Mouse (Mus musculus): ENCODE results near the gene Eif3b. TPM values are rescaled to one million over a fixed set of nuclear protein-coding genes. Genes with fewer than 3 reads are reported as not detected.
"Not testable (repeated sequence)": the region's sequence is repeated elsewhere in the genome, so short reads cannot be mapped to it uniquely, and the experiment has no call there.

Gene Eif3b
- polyA plus RNA-seq, 1 experiment, result 96.5 TPM

DNA sequence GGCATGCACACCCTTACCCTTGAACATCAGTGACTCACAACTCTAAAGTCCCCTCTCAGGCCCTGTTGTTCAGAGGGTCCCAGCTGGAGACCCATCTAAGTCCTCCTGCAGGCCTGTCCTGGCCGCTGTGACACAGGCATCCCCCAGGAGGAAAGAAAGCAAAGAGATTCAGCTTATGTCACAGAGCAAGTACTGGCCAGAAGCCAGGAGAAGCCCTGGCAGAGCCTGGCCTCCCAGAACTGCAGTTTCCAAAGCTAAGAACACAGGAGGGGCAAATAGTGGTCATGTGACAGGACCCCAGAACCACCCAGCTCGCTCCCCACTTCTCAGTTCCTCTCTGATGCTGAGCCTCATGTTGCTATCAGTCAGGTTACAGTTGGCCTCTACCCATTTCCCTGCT, 36.3 kb downstream of the Eif3b start:
- no peak for DNase-seq (ENCODE audit: low read depth, low spot score)
- 58% methylated on average over 2 of the region's 2 CpGs for WGBS

DNA sequence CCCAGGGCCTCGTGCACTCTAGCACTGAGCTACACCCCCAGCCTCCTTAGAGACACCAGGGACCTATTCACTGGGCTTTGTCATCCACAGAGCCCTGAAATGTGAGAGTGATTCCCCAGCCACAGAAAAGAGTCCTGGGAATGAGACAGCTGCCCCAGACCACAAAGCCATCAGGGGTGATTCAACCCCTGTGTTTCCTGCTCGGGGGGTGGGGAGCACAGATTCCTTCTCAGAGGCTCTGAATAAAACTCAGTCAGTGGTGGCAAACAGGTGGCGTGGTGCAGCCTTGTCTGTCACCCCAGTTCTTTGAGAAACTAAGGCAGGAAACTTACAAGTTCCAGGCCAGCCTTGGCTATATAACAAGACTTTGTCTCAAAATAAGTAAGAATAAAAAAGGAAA, 42.3 kb downstream of the Eif3b start:
- no peak for DNase-seq (ENCODE audit: low read depth, low spot score)
- WGBS, result 86% methylated on average over 3 of the region's 3 CpGs

DNA sequence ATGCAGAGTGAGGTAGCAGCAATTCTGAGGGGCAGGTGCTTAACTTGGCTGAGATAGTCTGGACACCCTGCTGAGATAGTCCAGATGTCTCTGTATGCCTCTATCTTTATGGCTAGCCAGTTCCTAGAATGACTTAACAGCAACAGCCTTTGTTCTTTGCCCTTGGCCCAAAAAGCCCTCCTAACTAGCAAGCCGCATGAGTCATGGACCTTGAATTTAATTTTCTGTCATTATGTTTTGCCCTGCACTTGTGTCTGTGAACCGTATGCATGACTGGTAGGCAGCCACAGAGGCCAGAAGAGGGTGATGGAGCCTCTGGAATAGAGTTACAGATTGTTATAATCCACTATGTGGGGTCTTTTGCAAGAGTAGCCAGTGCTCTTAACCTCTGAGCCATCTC, 44.0 kb downstream of the Eif3b start:
- not testable (repeated sequence) for DNase-seq (ENCODE audit: low read depth, low spot score)
- 70% methylated on average over 2 of the region's 2 CpGs for WGBS

DNA sequence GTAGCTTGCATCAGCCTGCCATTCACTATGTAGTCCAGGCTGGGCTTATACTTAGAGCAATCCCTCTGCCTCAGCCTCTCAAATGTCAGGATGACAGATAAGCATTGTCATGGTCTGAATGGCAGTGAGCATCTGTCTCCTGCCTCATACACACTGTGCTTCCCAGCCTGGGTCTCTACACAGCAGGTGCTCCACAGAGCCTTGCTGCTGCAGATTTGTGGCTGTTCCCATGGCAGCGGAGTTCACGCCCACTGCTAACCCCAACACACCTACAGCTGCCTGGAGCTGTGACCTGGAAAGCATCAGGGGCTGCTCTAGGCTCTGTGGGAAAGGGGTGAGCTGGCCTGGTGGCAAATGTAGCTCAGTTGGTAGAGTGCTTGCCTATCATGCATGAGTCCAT, 45.8 kb downstream of the Eif3b start:
- WGBS, result 67% methylated on average over 2 of the region's 2 CpGs
- no peak for DNase-seq (ENCODE audit: low read depth, low spot score)

DNA sequence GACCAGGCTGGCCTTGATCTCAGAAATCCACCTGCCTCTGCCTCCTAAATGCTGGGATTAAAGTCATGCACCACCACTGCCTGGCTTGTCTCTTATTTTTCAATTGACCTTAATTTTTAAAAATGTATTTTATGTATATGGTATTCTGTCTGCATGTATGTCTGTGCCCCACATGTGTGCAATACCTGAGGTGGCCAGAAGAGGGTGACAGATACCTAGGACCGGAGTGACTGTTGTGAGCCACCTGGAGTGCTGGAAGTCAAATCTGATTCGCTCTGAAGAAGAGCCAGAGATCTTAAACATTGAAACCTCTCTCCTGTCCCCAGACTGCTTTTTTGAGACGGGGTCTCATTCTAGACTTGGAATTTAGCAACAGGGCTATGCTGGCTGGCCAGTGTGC, 53.2 kb downstream of the Eif3b start:
- no peak for DNase-seq (ENCODE audit: low read depth, low spot score)
- 81% methylated on average over 3 of the region's 3 CpGs for WGBS

DNA sequence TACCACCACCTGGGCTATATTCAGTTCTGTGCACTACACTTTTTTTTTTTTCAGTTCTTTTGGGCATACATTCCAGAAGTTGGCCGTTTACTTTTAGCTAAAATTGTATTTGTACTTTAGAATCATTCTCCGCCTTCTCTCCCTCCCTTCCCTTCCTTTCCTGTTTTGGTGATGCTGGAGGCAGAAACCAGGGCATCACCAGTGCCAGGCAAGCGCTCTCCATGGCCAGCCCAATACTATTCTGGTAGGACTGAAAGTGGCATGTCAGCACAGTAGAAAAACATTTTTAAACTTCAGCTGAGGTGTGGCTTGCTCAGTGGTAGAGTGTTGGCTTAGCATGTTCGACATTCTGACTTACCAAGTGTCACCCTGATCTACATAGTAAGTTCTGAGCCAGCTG, 62.3 kb downstream of the Eif3b start:
- 48% methylated on average over 4 of the region's 4 CpGs for WGBS
- no peak for DNase-seq (ENCODE audit: low read depth, low spot score)

DNA sequence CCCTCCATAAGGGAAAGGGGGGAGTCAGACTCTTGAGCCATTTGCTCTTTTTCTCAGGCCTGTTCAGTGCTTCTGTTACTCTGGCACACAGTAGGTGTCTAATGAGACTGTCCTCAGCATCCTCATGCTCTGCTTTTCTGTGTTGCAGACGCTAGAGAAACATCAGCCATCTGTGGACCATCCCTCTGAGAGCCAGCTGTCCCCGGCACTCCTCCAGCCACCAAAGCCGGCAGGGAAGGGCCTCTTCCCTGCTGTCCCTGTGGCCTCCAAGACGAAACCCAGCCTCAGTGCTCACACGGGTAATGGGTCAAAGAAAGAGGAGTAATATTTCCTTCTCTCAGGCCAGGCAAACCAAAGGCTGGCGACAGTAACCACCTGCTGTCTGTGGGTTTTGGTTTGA, 72.0 kb downstream of the Eif3b start:
- WGBS, result 79% methylated on average over 6 of the region's 6 CpGs

DNA sequence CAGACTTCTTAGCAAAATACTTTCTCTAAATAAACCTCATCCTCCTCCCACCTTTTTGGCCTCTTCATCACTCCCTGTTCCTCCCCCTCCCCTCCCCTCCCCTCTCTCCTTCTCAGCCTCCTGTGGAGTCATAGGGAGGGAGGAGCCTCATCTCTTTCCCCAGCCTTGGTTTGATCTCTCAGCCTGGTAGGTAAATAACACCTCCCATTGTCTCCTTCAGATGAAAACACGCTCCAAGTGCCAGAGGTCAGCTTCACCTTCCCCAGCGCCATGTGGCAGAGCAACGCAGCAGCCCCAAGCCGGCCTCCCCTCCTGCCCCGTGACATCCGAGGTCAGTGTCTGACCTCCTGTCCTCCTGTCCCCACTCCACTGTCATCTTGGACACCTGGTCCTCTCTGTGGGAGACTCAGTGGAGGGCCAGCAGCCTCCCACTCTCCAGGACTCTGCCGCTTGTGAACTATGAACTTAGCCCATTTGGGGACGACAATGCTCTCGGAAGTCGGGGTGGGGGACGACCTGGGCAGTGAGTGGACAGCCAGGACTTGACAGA, 73.6 kb downstream of the Eif3b start:
- 17% methylated on average over 11 of the region's 11 CpGs for WGBS
- DNase-seq (ENCODE audit: low read depth, low spot score), result no peak

More for the DNA sequence above, 72.0 kb downstream of the Eif3b start:
- no peak for DNase-seq (ENCODE audit: low read depth, low spot score)

Other genes with a start within 250 kb of the Eif3b start
- 16.8 and 19.7 TPM in 2 replicates for gene Mad1l1, start 97.8 kb upstream of the Eif3b start, polyA plus RNA-seq (2012; rRNA removed)
- 18.9 and 20.9 TPM in 2 replicates for gene Nudt1, start 97.7 kb upstream of the Eif3b start, polyA plus RNA-seq (2012; rRNA removed)
- gene Mrm2, start 87.4 kb upstream of the Eif3b start, polyA plus RNA-seq (2012; rRNA removed), result 7.6 and 8.3 TPM in 2 replicates
- 8.8 and 8.9 TPM in 2 replicates for gene Snx8, start 30.1 kb upstream of the Eif3b start, polyA plus RNA-seq (2012; rRNA removed)
- gene Gm4869, start 26.3 kb downstream of the Eif3b start, polyA plus RNA-seq (2012; rRNA removed), result 0.03 TPM in 1 of 2 replicates, not detected in the other
- 13.1 and 16.8 TPM in 2 replicates for gene Chst12, start 86.2 kb downstream of the Eif3b start, polyA plus RNA-seq (2012; rRNA removed)
- gene Grifin, start 145.7 kb downstream of the Eif3b start, polyA plus RNA-seq (2012; rRNA removed), result not detected in 2 replicates
- gene Lfng, start 188.0 kb downstream of the Eif3b start, polyA plus RNA-seq (2012; rRNA removed), result 32.6 and 32.8 TPM in 2 replicates
- gene Ttyh3, start 229.7 kb downstream of the Eif3b start, polyA plus RNA-seq (2012; rRNA removed), result 40.8 and 52.7 TPM in 2 replicates

Measured in large intestine, adult 2 months (tissue).